In genomic region chr12:73044221-73045045, GRCm38 (mm10) we compare ENCODE assay signal across 8 mouse cellular contexts. TPM values are rescaled to one million over a fixed set of nuclear protein-coding genes. Genes with fewer than 3 reads are reported as not detected.
DNase-seq lines count a peak whose midpoint lies in the region; ATAC-seq and TF ChIP-seq lines count a peak whose summit lies in the region.

No protein-coding gene starts in this region.

- intact Hi-C loops in left cerebral cortex, adult 2 months (cut with DNase I) = loop anchor here (5.0 kb wide), 2 partner anchors 68 to 192 kb away; partner anchors contain the start of gene Six4
- intact Hi-C loops in left cerebral cortex, postnatal 10 days (cut with DNase I) = loop anchor here (5.0 kb wide), 1 partner anchor 192 kb away; no protein-coding TSS in a partner anchor
- intact Hi-C loops in gastrocnemius, adult 2 months (cut with DNase I) = loop anchor here (2.0 to 5.0 kb wide), 3 partner anchors 68 to 358 kb away; partner anchors contain the start of gene Six4
- intact Hi-C loops in left cerebral cortex, postnatal 14 days (cut with DNase I) = no loop called here

- no peak for DNase-seq in left cerebral cortex, adult 2 months (ENCODE audit: extremely low spot score in 1 of 2, low spot score in 2 of 2)
- no peak for DNase-seq in left cerebral cortex, postnatal 10 days (ENCODE audit: extremely low spot score in 1 of 2, low spot score in 2 of 2)
- DNase-seq in Patski (ENCODE audit: low read depth, low spot score) = no peak
- DNase-seq in gastrocnemius, adult 2 months = peak; percentile 86
- peak; percentile 82 for DNase-seq in intestine, embryonic 14.5 days (ENCODE audit: low spot score)
- DNase-seq in midbrain, embryonic 10.5 days (ENCODE audit: low spot score) = peak; percentile 76
- no peak for DNase-seq in right cerebral cortex, postnatal 36 days (ENCODE audit: low spot score in 2 of 2)
- DNase-seq in left cerebral cortex, postnatal 14 days (ENCODE audit: low spot score in 2 of 2) = no peak

- H3K9me3 ChIP-seq in intestine, embryonic 14.5 days (ENCODE audit: control insufficient read depth, low read length) = no peaks in the 10 kb centered on the region
- no peaks in the 10 kb centered on the region for H3K9me3 ChIP-seq in midbrain, embryonic 10.5 days (replicated peaks)

- no peak for TF ChIP-seq CTCF in left cerebral cortex, adult 2 months (IDR thresholded peaks at IDR 0.05)
- TF ChIP-seq CTCF in Patski (IDR thresholded peaks at IDR 0.05) = no peak
- TF ChIP-seq CTCF in gastrocnemius, adult 2 months (IDR thresholded peaks at IDR 0.05) = no peak

- WGBS in intestine, embryonic 14.5 days = 1% methylated on average over 53 of the region's 53 CpGs
- under 1% methylated on average over 53 of the region's 53 CpGs for WGBS in midbrain, embryonic 10.5 days

- peak; percentile 13 for ATAC-seq in Patski
- ATAC-seq in intestine, embryonic 14.5 days (replicated peaks; ENCODE audit: low FRiP score, low TSS enrichment, low read depth) = no peak; the same call in 1 of the 2 replicates

- H3K9ac ChIP-seq in intestine, embryonic 14.5 days (ENCODE audit: low read length) = no peak overlapping the region; the same call in 1 of the 2 replicates

- POLR2A ChIA-PET in Patski (lab: Charles Lee) = interaction anchor here (0.7 to 1.6 kb wide), 3 partner anchors 12 to 405 kb away, joined by 3 to 4 read pairs (median 3); partner anchors contain the start of genes Slc38a6 and Trmt5

- H3K27ac ChIP-seq in left cerebral cortex, adult 2 months = no peak overlapping the region
- peak overlapping the region; percentile 98 for H3K27ac ChIP-seq in gastrocnemius, adult 2 months
- H3K27ac ChIP-seq in intestine, embryonic 14.5 days (ENCODE audit: low read depth) = no peak overlapping the region
- H3K27ac ChIP-seq in midbrain, embryonic 10.5 days (replicated peaks) = peak overlapping the region; percentile 24

- H3K27me3 ChIP-seq in Patski = no peaks in the 10 kb centered on the region
- peaks cover 99% of the 10 kb centered on the region for H3K27me3 ChIP-seq in intestine, embryonic 14.5 days (replicated peaks; ENCODE audit: control insufficient read depth, insufficient read depth, low read length)
- H3K27me3 ChIP-seq in midbrain, embryonic 10.5 days (ENCODE audit: low read depth, poor library complexity, severe bottlenecking) = peaks cover 100% of the 10 kb centered on the region

- no peaks in the 10 kb centered on the region for H3K36me3 ChIP-seq in intestine, embryonic 14.5 days (ENCODE audit: control insufficient read depth, insufficient read depth, low read length)
- H3K36me3 ChIP-seq in midbrain, embryonic 10.5 days = no peaks in the 10 kb centered on the region

- in situ Hi-C loops in Patski (cut with MboI; ENCODE audit: low pct_unique_long_range_greater_than_20kb) = loop anchor here (5.0 to 10.0 kb wide), 2 partner anchors 68 to 240 kb away; partner anchors contain the start of genes Six4, Slc38a6 and Trmt5

- H3K4me3 ChIP-seq in left cerebral cortex, adult 2 months = peak overlapping the region; percentile 34
- peak overlapping the region; percentile 94 for H3K4me3 ChIP-seq in gastrocnemius, adult 2 months
- H3K4me3 ChIP-seq in intestine, embryonic 14.5 days (ENCODE audit: low read depth, low read length) = peak overlapping the region; percentile 36
- peak overlapping the region; percentile 50 for H3K4me3 ChIP-seq in midbrain, embryonic 10.5 days

- peaks cover 17% of the 10 kb centered on the region for H3K4me1 ChIP-seq in intestine, embryonic 14.5 days (replicated peaks; ENCODE audit: control insufficient read depth, insufficient read depth, low read length)
- peaks cover 45% of the 10 kb centered on the region for H3K4me1 ChIP-seq in midbrain, embryonic 10.5 days

- CTCF ChIA-PET in Patski (lab: Charles Lee) = interaction anchor here (1.0 to 1.5 kb wide), 2 partner anchors 8 to 280 kb away, joined by 3 to 4 read pairs; no protein-coding TSS in a partner anchor

- peak overlapping the region; percentile 60 for H3K4me2 ChIP-seq in intestine, embryonic 14.5 days (ENCODE audit: low read length)

RNA-seq across cellular contexts. Expression of gene Six1, which starts 9.3 kb away (rescaled TPM):
- under 1 TPM in 1 of 2 experiments, not detected in 1; 0.14 TPM for total RNA-seq in left cerebral cortex, adult 2 months (2021)
- total RNA-seq in left cerebral cortex, postnatal 10 days (2021) = under 1 TPM; 0.15 to 0.26 TPM
- polyA plus RNA-seq in Patski (2021) = 19.9 TPM
- total RNA-seq in gastrocnemius, adult 2 months (2021) = 10 to 100 TPM; 59.8 to 68.4 TPM
- polyA plus RNA-seq in intestine, embryonic 14.5 days (2014; fragmentation: Nextera tagmentation; extraction: Ambion mirVana) = not detected in 2 replicates
- polyA plus RNA-seq in midbrain, embryonic 10.5 days (2016; fragmentation: Nextera tagmentation; extraction: Ambion mirVana) = 8.3 and 8.5 TPM in 2 replicates
- under 1 TPM; 0.26 to 0.61 TPM for total RNA-seq in left cerebral cortex, postnatal 14 days (2021)

Comparison
In these comparisons a context has a peak if more than half of its experiments do, and no peak if none do; other contexts are left out.
1. DNase-seq: peak in gastrocnemius, adult 2 months (single experiment), intestine, embryonic 14.5 days (single experiment) and midbrain, embryonic 10.5 days (single experiment); none in left cerebral cortex, adult 2 months (0 of 2), left cerebral cortex, postnatal 10 days (0 of 2), Patski (single experiment), right cerebral cortex, postnatal 36 days (0 of 2) and left cerebral cortex, postnatal 14 days (0 of 2).
2. H3K27ac ChIP-seq: peak in gastrocnemius, adult 2 months (single experiment) and midbrain, embryonic 10.5 days (single experiment); none in left cerebral cortex, adult 2 months (single experiment) and intestine, embryonic 14.5 days (single experiment).
3. H3K4me3 ChIP-seq: peak in every context shown above with its lines; median percentile 94 in gastrocnemius, adult 2 months; 50 in midbrain, embryonic 10.5 days; 36 in intestine, embryonic 14.5 days; 34 in left cerebral cortex, adult 2 months.
4. RNA of gene Six1, which starts 9.3 kb away (total RNA-seq): 59.8 to 68.4 TPM in gastrocnemius, adult 2 months; 0.26 to 0.61 TPM in left cerebral cortex, postnatal 14 days, 0.15 to 0.26 TPM in left cerebral cortex, postnatal 10 days and 0.14 TPM in left cerebral cortex, adult 2 months; every median in the first group is over 10 times any median in the second.